31 mouse cellular contexts compared by ENCODE assay signal in the genomic region with DNA sequence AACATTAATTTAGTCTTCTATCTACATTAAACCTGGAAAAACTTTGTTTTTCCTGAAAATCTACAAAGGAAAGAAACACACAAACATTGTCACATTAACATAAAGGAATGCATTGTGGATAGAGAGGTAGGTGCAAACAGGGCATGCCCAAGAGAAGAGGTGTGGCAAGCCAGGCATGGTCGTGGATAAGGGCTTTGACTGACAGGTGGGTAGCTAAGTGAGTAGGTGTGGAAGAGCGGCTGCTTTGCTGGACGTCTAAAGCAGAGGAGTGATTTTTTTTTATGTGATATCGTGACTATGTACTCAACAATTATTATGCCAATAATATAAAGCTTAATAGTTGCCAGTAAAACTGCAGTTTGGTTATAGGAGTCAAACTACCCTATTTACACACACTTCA.
"Had no signal": no experiment of that assay in that cellular context is flagged by ENCODE, and none has a peak within 500 bp of the region (broad histone marks: within the 10 kb centered on the region; RNA-seq: fewer than 3 reads in every experiment).

No protein-coding gene starts in this region.

- H3K4me3 ChIP-seq: left cerebral cortex, adult 2 months; limb, embryonic 12.5 days; limb, embryonic 13.5 days; limb, embryonic 15.5 days; liver, embryonic 12.5 days; liver, embryonic 13.5 days; liver, embryonic 15.5 days; lung, embryonic 15.5 days; megakaryocyte, embryonic 14.5 days; midbrain, embryonic 10.5 days; midbrain, embryonic 12.5 days; midbrain, embryonic 13.5 days; midbrain, embryonic 15.5 days; myocyte had no signal

- H3K36me3 ChIP-seq: limb, embryonic 12.5 days; limb, embryonic 13.5 days; limb, embryonic 15.5 days; liver, embryonic 12.5 days; liver, embryonic 13.5 days; liver, embryonic 15.5 days; lung, embryonic 15.5 days; midbrain, embryonic 10.5 days; midbrain, embryonic 12.5 days; midbrain, embryonic 13.5 days; midbrain, embryonic 15.5 days had no signal

- H3K4me1 ChIP-seq: liver, embryonic 12.5 days; liver, embryonic 13.5 days; liver, embryonic 15.5 days; midbrain, embryonic 10.5 days; midbrain, embryonic 12.5 days; midbrain, embryonic 13.5 days; midbrain, embryonic 15.5 days had no signal

- H3K9me3 ChIP-seq: limb, embryonic 12.5 days; limb, embryonic 13.5 days; limb, embryonic 15.5 days; liver, embryonic 12.5 days; liver, embryonic 13.5 days; liver, embryonic 15.5 days; lung, embryonic 15.5 days; megakaryocyte, embryonic 14.5 days; midbrain, embryonic 10.5 days; midbrain, embryonic 12.5 days; midbrain, embryonic 13.5 days; midbrain, embryonic 15.5 days had no signal

- H3K9ac ChIP-seq: limb, embryonic 12.5 days; limb, embryonic 13.5 days; limb, embryonic 15.5 days; liver, embryonic 12.5 days; liver, embryonic 13.5 days; liver, embryonic 14.5 days; liver, embryonic 15.5 days; liver, postnatal 0 days; lung, embryonic 14.5 days; lung, embryonic 15.5 days; midbrain, embryonic 12.5 days; midbrain, embryonic 13.5 days; midbrain, embryonic 15.5 days had no signal

- H3K4me2 ChIP-seq: limb, embryonic 12.5 days; limb, embryonic 13.5 days; limb, embryonic 15.5 days; liver, embryonic 11.5 days; liver, embryonic 12.5 days; liver, embryonic 13.5 days; liver, embryonic 15.5 days; lung, embryonic 14.5 days; lung, embryonic 15.5 days; midbrain, embryonic 11.5 days; midbrain, embryonic 12.5 days; midbrain, embryonic 13.5 days; midbrain, embryonic 15.5 days had no signal

- ATAC-seq: liver, embryonic 12.5 days; liver, postnatal 0 days; lung, postnatal 0 days; midbrain, embryonic 13.5 days; midbrain, embryonic 15.5 days; midbrain, embryonic 16.5 days had no signal

- H3K27ac ChIP-seq: left cerebral cortex, adult 2 months; limb, embryonic 12.5 days; limb, embryonic 13.5 days; limb, embryonic 15.5 days; liver, embryonic 12.5 days; liver, embryonic 13.5 days; liver, embryonic 14.5 days; liver, embryonic 15.5 days; lung, embryonic 15.5 days; macrophage; midbrain, embryonic 10.5 days; midbrain, embryonic 12.5 days; midbrain, embryonic 13.5 days; midbrain, embryonic 15.5 days had no signal

- H3K27me3 ChIP-seq: limb, embryonic 12.5 days; limb, embryonic 13.5 days; limb, embryonic 15.5 days; liver, embryonic 12.5 days; liver, embryonic 13.5 days; liver, embryonic 15.5 days; lung, embryonic 15.5 days; megakaryocyte, embryonic 14.5 days; midbrain, embryonic 12.5 days; midbrain, embryonic 13.5 days; midbrain, embryonic 15.5 days had no signal

- DNase-seq: left cerebral cortex, postnatal 4 days; liver; liver, embryonic 13.5 days; liver, postnatal 0 days; lung, adult 18-20 months; lung, adult 2 months; lung, embryonic 14.5 days; lung, postnatal 10 days; lung, postnatal 14 days; lung, postnatal 36 days; lung, postnatal 4 days; midbrain, embryonic 14.5 days had no signal
